Mouse (Mus musculus): ENCODE data around the gene Csk.
A peak's percentile ranks its signal among the peaks of the same experiment; 100 is the strongest.

Csk gene

DNA sequence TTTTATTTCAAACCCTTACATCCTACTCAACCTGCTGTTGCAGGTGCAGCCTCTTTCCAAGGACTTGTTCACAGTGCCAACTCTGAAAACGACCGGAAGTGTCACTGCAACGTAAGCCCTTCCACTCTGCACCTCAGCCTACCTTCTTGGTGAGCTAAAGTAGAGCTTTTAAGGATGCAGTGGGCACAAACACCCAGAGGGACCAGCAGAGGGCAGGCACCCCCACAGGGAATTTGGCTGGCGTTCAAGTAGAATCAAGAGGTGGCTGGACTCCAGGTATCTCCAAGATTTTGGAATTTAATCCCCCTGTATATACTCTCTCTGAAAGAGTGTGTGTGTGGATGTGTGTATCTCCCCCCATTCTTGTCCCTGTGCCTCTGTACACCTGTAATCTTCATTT is 4.4 kb upstream of the Csk start:
- no peak for DNase-seq (ENCODE audit: low spot score in 2 of 2)

DNA sequence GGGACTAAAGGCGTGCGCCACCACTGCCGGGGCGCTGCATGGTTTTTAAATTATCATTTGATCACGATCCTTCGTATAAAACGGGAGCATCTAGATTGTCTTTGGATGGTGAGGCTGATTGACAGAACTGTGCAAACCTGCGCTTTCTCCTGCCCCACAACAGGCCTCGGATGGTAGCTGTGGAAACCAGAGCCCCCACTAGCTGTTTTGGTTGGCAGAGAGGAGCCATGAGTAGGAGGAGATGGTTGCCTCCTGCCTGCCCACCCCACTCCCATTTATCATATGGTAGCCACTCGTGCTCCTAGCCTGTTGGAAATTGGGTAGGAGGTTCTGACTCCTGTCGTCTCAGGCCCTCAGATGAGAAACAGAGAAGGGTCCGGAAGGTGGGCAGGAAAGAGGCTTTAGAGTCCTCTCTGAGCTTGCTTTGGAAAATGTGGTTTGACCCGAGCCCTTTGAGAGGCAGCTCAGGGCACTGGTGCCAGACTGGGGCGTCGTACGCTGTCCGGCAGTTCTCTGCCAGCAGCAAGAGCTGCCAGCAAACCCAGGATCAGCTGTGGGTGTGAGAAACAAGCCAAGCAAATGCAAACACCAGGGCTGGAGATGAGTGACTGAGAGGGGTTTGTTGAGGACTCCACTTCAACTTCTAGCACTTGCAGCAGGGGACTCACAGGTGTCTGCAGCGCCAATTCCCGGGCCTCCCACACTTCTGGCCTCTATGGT is 3.4 kb upstream of the Csk start:
- DNase-seq (ENCODE audit: low spot score in 2 of 2), result no peak

DNA sequence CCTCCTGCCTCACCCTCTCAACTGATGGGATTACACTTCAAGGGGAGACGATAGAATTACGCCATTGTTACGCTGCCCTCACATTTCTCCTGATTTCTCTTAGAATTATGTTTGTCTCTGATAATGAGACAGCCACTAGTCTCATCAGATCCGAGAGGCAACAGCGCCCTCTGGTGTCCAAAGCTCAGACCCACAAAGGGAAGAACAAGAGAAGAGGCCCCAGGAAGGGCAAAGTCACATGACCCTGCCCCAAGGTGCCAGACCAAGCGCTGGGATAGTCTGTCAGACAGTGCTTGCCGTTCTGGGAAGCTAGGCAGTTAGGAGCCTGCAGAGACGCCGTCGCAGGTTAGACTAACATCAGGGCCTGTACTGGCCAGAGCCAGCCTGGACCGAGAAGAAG is 2.3 kb upstream of the Csk start:
- DNase-seq (ENCODE audit: low spot score in 2 of 2), result peak; percentile 92 to 99

DNA sequence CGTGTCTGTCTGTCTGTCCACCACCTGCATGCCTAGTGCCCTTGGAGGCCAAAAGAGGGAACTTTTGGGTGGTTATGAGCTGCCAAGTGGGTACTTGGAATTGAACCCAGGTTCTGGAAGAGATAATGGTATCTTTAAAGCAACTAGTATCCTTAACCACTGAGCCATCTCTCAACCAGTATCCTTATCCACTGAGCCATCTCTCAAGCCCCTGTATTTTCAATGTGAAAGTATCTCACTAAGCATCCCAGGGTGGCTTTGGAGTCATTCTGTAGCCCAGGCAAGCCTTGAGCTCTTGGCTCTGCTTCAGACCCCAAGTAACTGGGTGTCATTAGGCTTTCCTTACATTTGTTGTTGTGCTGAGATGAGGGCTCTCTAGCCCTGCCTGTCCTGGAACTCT is 1.5 kb upstream of the Csk start:
- no peak for DNase-seq (ENCODE audit: low spot score in 2 of 2)

DNA sequence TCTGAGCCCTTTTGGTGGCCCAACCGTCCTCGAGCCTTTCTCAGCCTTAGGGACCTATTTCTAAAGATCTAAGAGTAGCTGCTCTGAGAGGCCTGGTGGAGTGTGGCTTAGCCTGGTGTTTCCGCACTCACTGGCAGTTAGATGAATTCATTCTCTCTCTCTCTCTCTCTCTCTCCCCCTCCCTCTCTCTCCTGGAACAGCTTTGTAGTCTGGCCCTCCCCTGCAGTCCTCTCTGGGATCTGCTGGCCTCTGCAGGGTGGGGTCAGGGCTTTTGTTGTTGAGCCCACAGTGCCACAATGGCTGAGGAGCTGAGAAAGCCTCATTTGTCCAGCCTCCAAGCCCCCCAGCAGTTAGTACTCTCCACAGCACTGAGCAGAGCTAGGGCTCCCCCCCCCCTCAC is 576 bp downstream of the Csk start:
- DNase-seq (ENCODE audit: low spot score in 2 of 2), result no peak

DNA sequence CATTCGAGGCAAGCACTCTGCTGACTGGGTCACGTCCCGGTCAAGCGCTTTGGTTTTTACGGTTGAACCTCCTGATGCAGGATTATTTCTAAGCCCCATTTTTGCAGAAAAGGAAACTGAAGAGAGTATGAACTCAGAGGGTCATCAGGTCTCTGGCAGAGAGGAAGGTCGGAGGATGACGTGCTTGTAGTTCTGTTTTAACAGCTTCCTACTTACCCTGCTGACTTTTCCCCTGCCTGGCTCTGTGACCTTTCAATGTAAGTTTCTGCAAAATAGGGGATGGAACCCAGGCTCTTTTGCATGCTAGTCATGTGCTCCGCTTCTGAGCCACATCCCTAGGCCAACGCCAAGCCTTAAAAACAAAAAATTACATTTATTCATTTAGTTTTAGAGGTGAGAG is 1.1 kb downstream of the Csk start:
- DNase-seq (ENCODE audit: low spot score in 2 of 2), result no peak

DNA sequence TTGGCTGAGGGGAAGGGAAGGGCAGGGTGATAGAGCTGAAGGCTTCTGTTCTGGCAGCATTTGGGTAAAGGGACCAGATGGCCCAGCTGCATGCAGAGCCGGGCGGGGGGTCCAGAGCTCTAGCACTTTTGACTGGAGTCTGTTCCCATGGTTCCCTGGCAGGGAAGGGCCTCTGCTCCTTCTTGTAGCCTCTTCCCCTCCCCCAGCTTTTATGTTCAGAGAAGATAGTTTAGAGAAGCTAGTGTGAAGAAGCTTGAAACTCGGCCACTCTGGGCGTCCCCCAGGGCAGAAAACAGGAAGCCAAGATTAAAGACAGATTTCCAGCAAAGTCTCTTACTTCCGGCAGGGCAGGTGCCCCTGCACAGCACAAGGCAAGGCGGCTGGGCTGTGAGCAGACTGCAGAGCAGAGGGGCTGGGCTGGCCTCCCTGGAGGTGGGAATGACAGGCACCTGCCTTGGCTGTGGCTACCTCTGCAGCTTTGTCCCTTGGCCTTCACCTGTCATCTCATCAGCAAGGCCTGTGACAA is 2.6 kb downstream of the Csk start:
- peak; percentile 72 for DNase-seq (ENCODE audit: low spot score in 2 of 2)

DNA sequence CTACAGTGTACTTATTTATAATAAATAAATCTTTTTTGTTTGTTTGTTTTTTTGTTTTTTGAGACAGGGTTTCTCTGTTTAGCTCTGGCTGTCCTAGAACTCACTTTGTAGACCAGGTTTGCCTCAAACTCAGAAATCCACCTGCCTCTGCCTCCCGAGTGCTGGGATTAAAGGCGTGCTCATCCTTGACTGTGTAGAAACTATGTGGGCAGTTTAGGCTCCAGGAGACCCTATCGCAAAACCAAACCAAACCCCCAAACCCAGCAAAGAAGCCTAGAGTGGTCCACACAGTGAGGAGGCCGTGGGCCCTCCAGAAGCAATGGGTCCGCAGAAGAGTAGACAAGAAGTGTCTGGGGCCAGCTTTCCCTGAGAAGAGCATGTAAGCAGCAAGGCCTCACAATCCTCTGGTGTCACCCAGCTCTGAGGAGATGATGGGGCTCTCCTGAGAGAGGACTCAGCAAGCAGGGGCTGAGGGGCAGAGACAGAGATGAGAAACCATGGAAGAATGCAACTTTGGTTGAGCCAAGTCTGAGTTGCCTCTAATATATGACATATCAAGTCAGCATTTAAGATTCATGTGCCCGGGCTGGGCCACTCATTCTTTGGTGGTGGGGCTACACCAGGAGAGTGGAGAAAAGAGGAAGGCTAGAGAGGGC is 3.2 kb downstream of the Csk start:
- DNase-seq (ENCODE audit: low spot score in 2 of 2), result no peak

DNA sequence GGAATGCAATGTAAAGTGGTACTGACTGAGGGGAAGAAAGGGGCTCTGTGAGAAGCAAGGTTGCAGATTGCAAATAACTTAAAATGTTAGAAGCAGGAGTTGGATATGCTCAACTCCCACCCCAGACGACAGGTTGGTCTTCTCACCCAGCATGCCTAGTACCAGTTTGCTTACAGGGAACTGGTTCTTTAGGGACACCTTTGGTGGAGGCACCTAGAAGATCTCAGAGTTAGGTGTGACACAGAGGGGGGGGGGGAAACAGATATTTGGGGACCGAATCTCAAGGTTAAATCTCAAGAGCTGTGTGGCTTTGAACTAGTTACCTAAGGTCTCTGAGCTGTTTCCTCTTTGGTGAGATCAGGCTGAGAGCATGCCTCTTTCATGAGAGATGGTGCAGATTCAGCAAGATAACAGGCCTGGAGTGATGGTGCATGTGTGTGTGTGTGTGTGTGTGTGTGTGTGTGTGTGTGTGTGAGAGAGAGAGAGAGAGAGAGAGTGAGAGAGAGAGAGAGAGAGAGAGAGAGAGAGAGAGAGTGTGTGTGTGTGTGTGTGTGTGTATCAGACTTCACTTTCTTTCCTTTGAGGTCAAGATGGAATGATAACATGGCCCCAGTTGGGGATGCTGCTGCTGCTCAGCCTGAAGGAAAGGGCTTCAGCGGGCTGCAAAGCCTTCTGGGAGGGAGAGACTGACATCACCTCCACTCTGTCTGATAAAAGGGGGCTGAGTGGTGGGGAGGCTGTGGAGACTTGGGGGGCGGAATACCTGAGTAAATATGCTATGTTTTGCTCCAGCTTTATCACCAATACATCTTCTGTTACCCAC is 5.9 kb downstream of the Csk start:
- DNase-seq (ENCODE audit: low spot score in 2 of 2), result no peak

DNA sequence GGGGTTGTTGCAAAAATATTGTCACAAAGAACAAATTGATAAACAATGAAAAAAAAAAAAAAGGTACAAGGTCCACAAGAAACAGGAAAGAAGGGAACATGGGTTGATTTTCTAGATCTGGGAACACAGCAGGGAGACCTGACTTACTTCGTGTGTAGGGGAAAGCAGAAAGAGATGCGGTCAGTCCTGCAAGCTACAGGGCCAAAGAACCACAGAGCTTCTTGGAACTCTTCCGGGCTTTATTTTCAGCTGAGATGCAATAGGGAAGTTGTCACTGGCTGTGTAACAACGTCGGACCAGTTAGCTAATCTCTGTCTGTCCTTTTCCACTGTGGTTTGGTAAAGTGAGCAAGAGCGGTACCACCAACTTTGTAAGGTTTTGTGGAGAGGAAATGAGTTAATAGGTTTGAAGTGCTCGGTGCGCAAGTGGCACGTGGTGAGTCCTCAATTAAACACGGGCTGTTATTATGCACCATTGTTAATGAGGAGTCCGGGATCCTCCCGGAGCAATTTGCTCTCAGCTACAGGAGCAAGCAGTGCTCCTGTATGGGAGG is 6.8 kb downstream of the Csk start:
- DNase-seq (ENCODE audit: low spot score in 2 of 2), result no peak

DNA sequence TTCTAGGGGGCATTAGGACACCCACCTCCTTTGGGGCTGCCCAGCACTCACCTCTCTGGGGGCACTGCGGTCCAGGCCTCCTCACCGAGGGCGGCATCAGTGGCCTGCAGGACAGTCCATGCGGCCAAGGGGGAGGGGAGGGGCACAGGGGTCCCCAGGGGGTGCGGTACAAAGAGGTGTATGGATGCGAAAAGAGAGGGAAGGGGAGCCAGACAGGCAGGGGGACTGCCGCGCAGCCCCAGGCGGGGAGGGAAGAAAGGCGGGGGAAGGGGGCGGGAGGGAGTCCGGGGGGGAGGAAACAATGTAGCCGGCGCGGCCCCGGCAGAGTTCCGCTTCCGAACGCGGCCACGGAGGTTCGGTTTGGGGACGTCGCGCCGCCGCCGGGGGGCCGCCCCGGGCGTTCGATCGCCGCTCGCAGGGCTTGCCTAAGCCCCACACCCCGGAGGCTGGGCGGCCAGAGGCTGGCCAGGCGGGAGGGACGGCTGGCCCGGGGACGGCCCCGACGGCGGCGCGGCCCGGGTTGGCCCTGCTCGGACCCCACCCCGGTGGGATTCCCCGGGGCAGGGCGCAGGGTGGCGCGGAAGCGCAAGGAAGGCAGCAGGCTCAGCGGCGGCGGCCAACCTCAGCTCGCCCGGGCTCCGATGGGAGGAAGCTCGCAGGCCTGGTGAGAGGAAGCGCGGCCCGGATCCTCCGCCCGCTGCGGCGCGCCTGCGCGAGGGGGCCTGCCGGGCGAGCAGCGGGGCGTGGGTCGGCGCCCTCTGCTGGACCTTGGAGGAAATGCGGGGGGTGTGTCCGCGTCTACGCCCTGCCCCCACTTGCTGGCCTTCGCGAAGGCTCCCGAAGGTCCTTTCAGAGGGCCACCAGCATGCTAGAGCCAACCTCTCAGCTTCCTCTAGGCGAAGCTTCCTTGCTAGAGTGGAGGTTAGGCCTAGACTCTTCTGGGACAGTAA is 8.2 kb downstream of the Csk start:
- DNase-seq (ENCODE audit: low spot score in 2 of 2), result peak; percentile 88 to 96

DNA sequence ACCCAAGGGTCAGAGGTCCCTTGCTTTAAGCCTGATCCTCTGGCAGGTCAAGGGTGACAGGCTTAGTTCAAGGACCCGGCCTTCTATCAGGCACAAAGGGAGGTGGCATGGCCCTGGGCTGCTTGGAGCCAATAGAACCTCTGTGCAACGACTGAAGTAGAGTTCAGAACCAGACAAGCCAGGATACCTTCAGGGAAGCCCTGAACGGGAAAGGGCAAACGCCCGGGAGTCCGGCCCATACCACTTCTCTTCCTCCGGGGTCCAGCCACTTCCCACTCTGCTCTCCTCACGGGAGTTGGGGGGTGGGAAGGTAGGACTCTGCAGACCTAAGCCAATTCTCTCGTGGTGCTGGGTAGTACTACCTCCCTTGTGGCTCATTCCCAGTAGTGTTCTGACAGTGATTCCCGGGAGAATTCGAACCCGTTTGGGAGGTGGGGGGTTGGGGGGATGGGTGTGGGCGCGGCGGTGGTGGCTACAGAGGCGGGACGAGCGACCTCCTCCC is 8.9 kb downstream of the Csk start:
- DNase-seq (ENCODE audit: low spot score in 2 of 2), result no peak

DNA sequence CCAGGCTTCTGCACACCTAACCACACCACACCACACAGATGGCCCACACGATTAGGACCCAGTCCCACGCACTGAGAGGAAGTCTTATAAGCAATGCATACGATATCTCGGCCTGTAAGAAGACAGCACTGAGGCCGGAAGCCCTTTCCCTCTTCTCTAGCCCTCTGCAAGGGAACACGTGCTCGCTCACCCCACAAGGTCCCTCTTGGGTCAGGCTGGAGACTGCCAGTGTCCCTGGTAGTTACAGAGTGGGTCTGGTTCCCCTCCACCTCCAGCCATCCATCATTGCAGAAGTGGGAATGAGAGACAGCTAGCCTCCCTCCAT is 9.6 kb downstream of the Csk start:
- no peak for DNase-seq (ENCODE audit: low spot score in 2 of 2)

DNA sequence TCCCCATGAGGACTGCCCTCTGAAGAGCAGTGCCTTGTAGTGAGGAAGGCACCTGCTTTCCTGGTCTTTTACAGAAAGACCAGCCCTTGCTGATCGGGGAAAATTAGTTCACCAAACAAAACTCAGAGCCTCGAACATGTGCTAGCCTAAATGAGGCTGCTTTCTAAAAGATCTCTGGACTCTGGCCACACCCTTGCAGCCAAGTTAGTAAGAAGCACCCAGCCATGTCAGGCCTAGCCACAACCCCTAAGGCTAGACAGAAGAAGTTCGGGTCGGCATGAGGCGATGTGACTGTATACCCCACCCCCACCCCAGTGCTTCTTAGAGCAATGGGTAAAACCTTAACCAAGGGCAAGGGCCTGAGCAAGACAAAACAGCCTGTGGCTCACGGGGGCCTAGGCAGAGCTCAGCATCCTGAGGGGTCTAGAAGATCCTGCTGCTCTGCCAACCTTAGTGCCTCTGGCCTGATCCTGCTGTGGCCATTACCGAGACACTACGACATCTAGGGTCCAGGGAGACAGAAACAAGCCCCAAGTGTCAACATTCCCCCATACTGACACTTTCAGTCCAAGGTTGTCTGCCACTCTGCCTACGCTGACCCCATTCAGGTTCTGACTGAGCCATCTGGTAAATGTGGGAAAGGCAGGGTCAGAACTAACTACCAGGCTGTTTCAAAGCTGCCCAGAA is 10.1 kb downstream of the Csk start:
- no peak for DNase-seq (ENCODE audit: low spot score in 2 of 2)

DNA sequence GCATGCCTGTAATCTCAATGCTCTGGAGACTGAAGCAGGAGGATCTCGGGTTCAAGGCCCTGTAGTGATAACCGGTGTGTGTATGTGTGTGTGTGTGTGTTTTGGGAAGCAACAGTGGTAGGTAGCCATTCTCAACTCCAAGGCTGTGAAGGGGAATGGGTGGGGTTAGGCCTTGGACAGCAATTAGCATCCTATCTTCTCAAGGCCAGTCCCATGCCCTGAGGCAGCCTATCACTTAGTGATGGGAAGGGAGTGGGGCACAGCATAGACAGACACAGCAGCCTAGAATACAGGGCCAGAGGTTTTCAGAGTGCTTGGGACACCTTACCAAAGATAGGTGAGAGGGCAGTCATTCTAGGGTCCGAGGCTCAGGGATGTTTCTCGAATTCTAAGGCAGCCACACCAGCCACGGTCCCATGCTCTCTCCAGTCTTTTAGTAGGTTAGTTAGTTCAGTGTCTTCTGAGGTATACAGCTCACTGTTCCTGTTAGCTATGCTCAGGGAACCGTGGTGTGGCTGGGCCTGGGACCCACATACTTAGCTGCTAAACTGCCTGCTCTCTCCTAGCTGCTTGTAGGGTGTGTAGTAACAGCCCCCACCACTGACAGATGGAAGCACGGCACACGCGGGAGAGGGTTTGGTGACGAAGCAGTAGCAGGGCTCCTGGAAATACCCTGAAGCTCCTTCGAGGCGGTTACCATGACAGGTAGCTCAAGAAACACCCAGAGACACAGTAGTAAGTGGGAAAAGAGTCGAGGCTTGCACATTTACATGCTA is 11.5 kb downstream of the Csk start:
- no peak for DNase-seq (ENCODE audit: low spot score in 2 of 2)

DNA sequence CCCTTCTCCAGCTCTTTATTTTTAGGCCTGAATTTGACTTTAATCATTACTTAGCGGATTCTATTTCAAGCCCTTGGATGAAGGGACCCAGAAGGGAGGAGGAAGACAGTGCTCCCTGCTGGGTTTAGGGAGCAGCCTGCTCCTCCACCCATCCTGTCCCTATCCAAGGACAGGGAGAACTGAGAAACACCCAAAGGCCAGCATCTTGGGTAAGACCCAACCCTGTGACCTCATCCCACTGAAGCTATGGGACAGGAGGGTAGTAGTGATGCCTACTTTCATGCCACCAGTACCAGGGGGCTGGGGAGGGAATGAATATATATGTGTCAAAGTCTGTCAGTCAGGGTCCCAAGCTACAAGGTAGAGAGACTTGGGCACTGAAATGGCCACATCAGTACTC is 12.4 kb downstream of the Csk start:
- DNase-seq (ENCODE audit: low spot score in 2 of 2), result no peak

DNA sequence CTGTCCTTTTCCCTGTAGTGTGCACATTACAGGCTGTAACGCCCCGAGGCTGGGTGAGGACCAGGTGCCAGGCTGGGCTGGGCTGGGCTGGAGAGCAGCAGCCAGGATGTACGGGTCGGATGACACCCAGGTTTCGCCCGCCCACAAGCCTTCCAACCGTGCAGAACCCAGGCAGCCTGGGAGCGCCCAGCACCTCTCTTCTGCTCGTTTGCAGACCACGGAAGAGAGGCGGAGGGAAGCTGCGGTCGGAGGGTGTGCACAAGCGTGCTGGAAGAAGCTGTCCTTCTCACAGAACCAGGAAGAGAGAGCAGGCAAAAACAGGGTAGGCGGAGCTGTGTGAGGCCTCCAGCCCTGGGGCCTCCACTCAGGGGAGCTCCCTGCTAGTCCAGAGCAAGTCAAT is 13.0 kb downstream of the Csk start:
- peak; percentile 83 to 87 for DNase-seq (ENCODE audit: low spot score in 2 of 2)

DNA sequence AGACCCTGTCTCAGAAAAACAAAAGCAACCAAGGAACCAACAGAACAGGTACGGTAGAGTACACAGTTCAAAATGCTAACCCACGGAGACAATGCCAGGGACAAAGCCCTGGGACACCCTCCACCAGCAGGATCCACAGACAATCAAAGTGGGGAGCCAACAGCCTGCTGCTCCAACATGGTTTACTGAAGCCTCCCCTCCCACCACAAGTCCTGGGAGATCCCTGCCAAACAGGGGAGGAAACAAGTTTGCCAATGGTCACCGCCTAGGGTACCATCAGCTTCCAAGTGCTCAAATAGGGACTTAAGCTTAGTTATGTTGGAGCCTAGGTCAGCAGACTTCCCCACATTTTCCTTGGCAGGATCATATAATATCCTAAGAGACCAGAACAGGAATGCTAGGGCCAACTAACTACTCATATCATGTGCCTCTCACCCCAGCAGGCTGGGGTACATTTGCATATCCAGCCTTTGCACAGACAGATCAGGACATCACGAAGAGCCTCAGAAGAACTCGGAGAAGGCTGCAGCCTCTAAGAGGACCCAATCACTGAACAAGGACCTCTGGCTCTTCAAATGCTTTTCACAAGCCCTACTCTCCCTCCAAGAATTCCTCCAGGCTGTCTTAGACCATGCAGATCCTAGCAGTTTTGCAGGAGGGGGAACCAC is 13.6 kb downstream of the Csk start:
- no peak for DNase-seq (ENCODE audit: low spot score in 2 of 2)

Measured in thymus, postnatal 10 days (tissue).